Mouse (Mus musculus): ENCODE measurements around the gene Tcf12. TPM values are rescaled to one million over a fixed set of nuclear protein-coding genes. Genes with fewer than 3 reads are reported as not detected.

Tcf12 gene
- total and polyA plus RNA-seq, 3 experiments = 41.4 to 42.3 (median 41.7) TPM

- no peak overlapping the region for H3K4me3 ChIP-seq (replicated peaks in 1 of 3; ENCODE audit: low read depth in 2 of 3, low read length in 2 of 3, poor library complexity in 1 of 3)
- in situ Hi-C loops (cut with MboI; ENCODE audit: low pct_ligation_motif_present, low pct_unique_long_range_greater_than_20kb, low sequenced_read_pairs) = no loop called here
- TF ChIP-seq USF2 (conservative IDR thresholded peaks at IDR 0.05; ENCODE audit: low read depth, low read length) = no peak
- no peak for TF ChIP-seq USF1 (IDR thresholded peaks at IDR 0.05; ENCODE audit: low read depth, low read length)
- no peak for TF ChIP-seq RCOR1 (conservative IDR thresholded peaks at IDR 0.05; ENCODE audit: low read depth, low read length)
- no peak for TF ChIP-seq UBTF (IDR thresholded peaks at IDR 0.05; ENCODE audit: low read depth, low read length)
- TF ChIP-seq PAX5 (IDR thresholded peaks at IDR 0.05; ENCODE audit: low read length) = no peak
- H3K27me3 ChIP-seq (replicated peaks) = no peaks in the 10 kb centered on the region
- dilution Hi-C loops (cut with MboI; ENCODE audit: extremely low pct_ligation_motif_present, extremely low pct_unique_long_range_greater_than_20kb, low sequenced_read_pairs) = no loop called here
- no peak for DNase-seq (ENCODE audit: extremely low read depth)
- H3K4me2 ChIP-seq (ENCODE audit: insufficient read depth, low read depth, poor library complexity, severe bottlenecking) = no peak overlapping the region
- H3K27ac ChIP-seq (ENCODE audit: insufficient read depth, low read depth) = no peak overlapping the region
- no peaks in the 10 kb centered on the region for H3K4me1 ChIP-seq (ENCODE audit: control insufficient read depth in 1 of 2, insufficient read depth in 2 of 2)
- no peak overlapping the region for H3K9ac ChIP-seq (ENCODE audit: insufficient read depth, low read depth)
- no peaks in the 10 kb centered on the region for H3K9me3 ChIP-seq (replicated peaks; ENCODE audit: low read length)
- H3K36me3 ChIP-seq (replicated peaks in 1 of 2; ENCODE audit: control insufficient read depth in 1 of 2, insufficient read depth in 1 of 2, low read length in 1 of 2) = peaks cover 2 to 17% of the 10 kb centered on the region in 2 experiments
- no peaks in the 10 kb centered on the region for H3K79me2 ChIP-seq (replicated peaks; ENCODE audit: control insufficient read depth, extremely low read depth, insufficient read depth, poor library complexity, severe bottlenecking)
Measured at GRCm38 (mm10) chr9:71915871-71916661, 195.6 kb downstream of the Tcf12 start.

- in situ Hi-C loops (cut with MboI; ENCODE audit: low pct_ligation_motif_present, low pct_unique_long_range_greater_than_20kb, low sequenced_read_pairs) = no loop called here
- TF ChIP-seq RCOR1 (conservative IDR thresholded peaks at IDR 0.05; ENCODE audit: low read depth, low read length) (no peak), SIN3A (IDR thresholded peaks at IDR 0.05; ENCODE audit: low read length) (no peak), MAZ (IDR thresholded peaks at IDR 0.05; ENCODE audit: low read depth, low read length) (no peak), JUN (IDR thresholded peaks at IDR 0.05; ENCODE audit: insufficient read depth, low read depth, low read length) (no peak), MXI1 (IDR thresholded peaks at IDR 0.05; ENCODE audit: low read depth, low read length) (no peak), EP300 (IDR thresholded peaks at IDR 0.05; ENCODE audit: low read length) (no peak), KAT2A (IDR thresholded peaks at IDR 0.05; ENCODE audit: insufficient replicate concordance, low read length) (no peak), USF2 (conservative IDR thresholded peaks at IDR 0.05; ENCODE audit: low read depth, low read length) (no peak)
- Histone ChIP-seq H3K4me2 (ENCODE audit: insufficient read depth, low read depth, poor library complexity, severe bottlenecking) (no peak overlapping the region), H3K9ac (ENCODE audit: insufficient read depth, low read depth) (no peak overlapping the region), H3K79me2 (replicated peaks; ENCODE audit: control insufficient read depth, extremely low read depth, insufficient read depth, poor library complexity, severe bottlenecking) (no peaks in the 10 kb centered on the region; the same call in 1 of the 2 replicates), H3K36me3 (replicated peaks in 1 of 2; ENCODE audit: control insufficient read depth in 1 of 2, insufficient read depth in 1 of 2, low read length in 1 of 2) (peaks cover 10 to 22% of the 10 kb centered on the region in 2 experiments), H3K27ac (ENCODE audit: insufficient read depth, low read depth) (no peak overlapping the region), H3K9me3 (replicated peaks; ENCODE audit: low read length) (no peaks in the 10 kb centered on the region), H3K27me3 (replicated peaks) (no peaks in the 10 kb centered on the region), H3K4me3 (replicated peaks in 1 of 3; ENCODE audit: low read depth in 2 of 3, low read length in 2 of 3, poor library complexity in 1 of 3) (no peak overlapping the region), H3K4me1 (ENCODE audit: control insufficient read depth in 1 of 2, insufficient read depth in 2 of 2) (no peaks in the 10 kb centered on the region)
- dilution Hi-C loops (cut with MboI; ENCODE audit: extremely low pct_ligation_motif_present, extremely low pct_unique_long_range_greater_than_20kb, low sequenced_read_pairs) = no loop called here
- DNase-seq (ENCODE audit: extremely low read depth) = no peak
Measured at GRCm38 (mm10) chr9:71906522-71906921, 205.1 kb downstream of the Tcf12 start.

GRCm38 (mm10) chr9:71898852-71899251 is 212.8 kb downstream of the Tcf12 start:
- in situ Hi-C loops (cut with MboI; ENCODE audit: low pct_ligation_motif_present, low pct_unique_long_range_greater_than_20kb, low sequenced_read_pairs) = no loop called here
- dilution Hi-C loops (cut with MboI; ENCODE audit: extremely low pct_ligation_motif_present, extremely low pct_unique_long_range_greater_than_20kb, low sequenced_read_pairs) = no loop called here
- Histone ChIP-seq H3K4me1 (ENCODE audit: control insufficient read depth in 1 of 2, insufficient read depth in 2 of 2) (peaks cover 0 to 19% of the 10 kb centered on the region in 2 experiments; a peak in 2 of 4 replicates), H3K79me2 (replicated peaks; ENCODE audit: control insufficient read depth, extremely low read depth, insufficient read depth, poor library complexity, severe bottlenecking) (peaks cover 5% of the 10 kb centered on the region; the same call in 1 of the 2 replicates), H3K4me3 (replicated peaks in 1 of 3; ENCODE audit: low read depth in 2 of 3, low read length in 2 of 3, poor library complexity in 1 of 3) (no peak overlapping the region), H3K4me2 (ENCODE audit: insufficient read depth, low read depth, poor library complexity, severe bottlenecking) (no peak overlapping the region), H3K9ac (ENCODE audit: insufficient read depth, low read depth) (no peak overlapping the region), H3K27me3 (replicated peaks) (no peaks in the 10 kb centered on the region), H3K36me3 (replicated peaks in 1 of 2; ENCODE audit: control insufficient read depth in 1 of 2, insufficient read depth in 1 of 2, low read length in 1 of 2) (peaks cover 0 to 2% of the 10 kb centered on the region in 2 experiments), H3K9me3 (replicated peaks; ENCODE audit: low read length) (no peaks in the 10 kb centered on the region), H3K27ac (ENCODE audit: insufficient read depth, low read depth) (no peak overlapping the region)
- no peak for DNase-seq (ENCODE audit: extremely low read depth)
- TF ChIP-seq MXI1 (IDR thresholded peaks at IDR 0.05; ENCODE audit: low read depth, low read length) (no peak), ETS1 (conservative IDR thresholded peaks at IDR 0.05; ENCODE audit: low read depth, low read length) (no peak), ZMIZ1 (IDR thresholded peaks at IDR 0.05; ENCODE audit: low read depth, low read length) (no peak), POLR2AphosphoS2 (IDR thresholded peaks at IDR 0.05; ENCODE audit: low read depth, low read length) (no peak), ELF1 (IDR thresholded peaks at IDR 0.05; ENCODE audit: low read depth, low read length) (no peak), TBP (conservative IDR thresholded peaks at IDR 0.05; ENCODE audit: low read depth, low read length) (no peak)

All from CH12.LX (cell line).